Mouse (Mus musculus): ENCODE results near the gene Alox5.

DNA sequence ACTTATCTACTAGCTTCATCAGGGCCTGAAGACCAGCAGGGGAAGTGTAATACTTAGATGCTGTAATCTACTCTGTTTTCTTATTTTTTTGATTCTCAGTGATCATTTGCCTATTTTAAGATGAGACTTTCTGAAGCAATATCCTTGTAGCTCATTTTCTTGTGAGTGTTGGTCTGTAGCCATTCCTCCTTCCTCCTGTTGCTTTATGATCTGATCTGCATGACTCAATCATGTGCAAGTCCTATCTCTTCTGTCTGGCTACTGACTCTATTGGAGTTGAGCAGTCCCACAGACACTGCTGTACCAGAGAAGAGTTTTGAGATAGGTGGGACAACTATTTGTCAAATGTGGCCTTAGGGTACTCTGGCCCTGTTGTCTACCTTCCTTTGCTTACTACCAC is 86.4 kb downstream of the Alox5 start:
- no peak for TF ChIP-seq CTCF (IDR thresholded peaks at IDR 0.05)
- no peak for TF ChIP-seq POLR2A (IDR thresholded peaks at IDR 0.05; ENCODE audit: insufficient read depth, low read depth, low read length)
